Mouse (Mus musculus) adrenal gland, adult 8-10 months (tissue): ENCODE measurements around the gene Mpped1. TPM values are rescaled to one million over a fixed set of nuclear protein-coding genes. Genes with fewer than 3 reads are reported as not detected.

ENCODE experiments used
- DNase-seq: peaks from one replicate; pipeline ENCODE4 v3.0.0; 2022
- total RNA-seq, 4 experiments: library from RNA; stranded (reverse); gene quantifications; 2 replicates each; pipeline ENCODE4 v1.2.4; 2022

The Mpped1 gene
- under 1 TPM in 2 of 4 experiments, not detected in 2; 0.17 to 0.40 TPM for total RNA-seq

DNA sequence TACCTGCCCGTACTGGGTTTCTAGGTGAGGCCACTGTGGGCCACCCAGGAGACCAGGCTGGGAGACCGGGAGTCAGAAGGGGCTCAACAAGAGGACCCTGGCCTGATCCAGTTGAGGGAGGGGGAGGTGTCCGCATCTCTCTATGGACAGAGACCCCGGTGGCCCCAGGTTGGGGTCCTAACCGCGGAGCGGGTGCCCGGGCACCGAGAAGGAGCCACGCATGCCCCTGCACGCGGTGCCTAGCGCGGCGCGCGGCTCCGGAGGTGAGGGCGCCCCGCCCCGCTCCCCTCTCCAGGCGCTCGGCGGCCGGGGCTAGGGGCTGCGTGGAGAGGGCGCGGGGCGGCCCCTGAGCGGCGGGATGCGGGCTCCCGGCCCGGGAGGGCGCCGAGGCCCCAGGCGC, at the start of gene Mpped1:
Gene Mpped1, plus strand, starts transcription at position 81 of the 400 bp plus-strand sequence.
- DNase-seq, result no peak

DNA sequence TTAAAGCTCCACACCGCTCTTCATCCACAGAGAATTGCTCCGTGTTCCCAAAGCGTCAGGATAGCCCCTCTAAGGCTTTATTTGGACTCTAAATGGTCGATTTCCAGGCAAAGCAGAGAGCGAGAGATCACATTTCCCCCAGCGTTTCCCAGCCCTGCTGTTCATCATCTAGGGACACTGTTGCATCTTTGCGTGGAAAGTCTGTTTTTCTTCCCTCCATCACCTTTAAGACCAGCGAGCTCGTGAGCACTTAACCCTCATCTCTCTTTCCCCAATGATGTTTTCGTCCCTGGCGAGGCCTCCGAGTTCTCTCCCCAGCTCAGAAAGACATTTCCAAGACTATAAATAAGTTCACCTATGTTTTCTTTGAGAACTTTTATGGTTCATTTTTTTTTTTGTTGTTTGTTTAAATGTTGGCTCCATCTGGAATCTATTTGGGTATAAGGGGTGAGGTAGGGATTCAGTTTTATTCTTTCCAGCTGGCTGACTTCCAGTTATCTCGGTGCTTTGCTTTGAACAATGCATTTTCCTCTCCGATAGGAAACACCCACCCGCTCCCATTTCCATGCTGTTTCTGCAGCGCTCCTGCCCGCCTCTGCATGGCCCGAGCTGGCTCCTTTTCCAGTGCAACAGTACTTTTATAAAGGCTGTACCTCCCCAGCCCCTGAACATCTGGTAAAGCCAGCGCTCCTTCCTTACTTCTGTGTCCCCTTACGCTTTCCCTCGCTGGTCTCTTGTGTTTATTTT, 38.4 kb upstream of the Mpped1 start:
- DNase-seq, result no peak

DNA sequence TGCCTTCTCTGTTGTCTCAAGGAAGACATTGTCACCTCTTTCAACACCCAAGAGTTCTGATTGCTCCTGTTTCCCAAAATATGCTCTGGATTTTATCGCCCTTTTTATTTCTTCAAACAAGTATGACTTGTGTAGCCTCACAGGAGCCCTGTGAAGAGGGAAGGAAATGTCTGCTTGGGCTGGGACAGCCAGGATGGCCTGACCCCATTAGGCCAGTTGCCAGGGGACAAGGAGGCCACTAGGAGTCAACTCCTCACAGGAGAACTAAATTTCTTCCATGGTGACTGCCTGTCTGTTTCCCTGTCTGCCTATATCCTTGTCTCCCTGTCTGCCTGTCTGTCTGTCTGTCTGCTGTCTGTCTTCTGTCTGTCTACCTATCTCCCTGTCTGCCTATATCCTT, 37.2 kb upstream of the Mpped1 start:
- no peak for DNase-seq

DNA sequence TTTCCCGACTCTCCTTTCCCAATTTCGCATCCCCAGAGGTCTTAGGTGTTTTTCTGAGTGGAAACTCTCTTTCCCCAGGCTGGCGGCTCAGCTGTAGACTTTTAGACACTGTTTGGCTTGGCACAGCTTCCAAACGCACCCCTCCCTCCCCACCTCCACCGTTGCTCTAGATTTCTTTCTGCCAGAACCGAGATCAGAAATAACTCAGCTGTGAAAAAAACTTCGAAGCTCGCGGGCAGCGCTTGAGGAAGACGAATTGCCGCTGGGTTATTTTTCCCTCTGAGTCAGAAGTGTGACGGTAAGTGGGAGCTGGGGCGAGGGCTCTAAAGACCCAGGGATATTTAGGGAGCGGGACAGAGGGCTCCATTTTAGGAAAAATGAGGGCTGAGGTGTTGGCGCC, 33.0 kb upstream of the Mpped1 start:
- DNase-seq, result no peak

DNA sequence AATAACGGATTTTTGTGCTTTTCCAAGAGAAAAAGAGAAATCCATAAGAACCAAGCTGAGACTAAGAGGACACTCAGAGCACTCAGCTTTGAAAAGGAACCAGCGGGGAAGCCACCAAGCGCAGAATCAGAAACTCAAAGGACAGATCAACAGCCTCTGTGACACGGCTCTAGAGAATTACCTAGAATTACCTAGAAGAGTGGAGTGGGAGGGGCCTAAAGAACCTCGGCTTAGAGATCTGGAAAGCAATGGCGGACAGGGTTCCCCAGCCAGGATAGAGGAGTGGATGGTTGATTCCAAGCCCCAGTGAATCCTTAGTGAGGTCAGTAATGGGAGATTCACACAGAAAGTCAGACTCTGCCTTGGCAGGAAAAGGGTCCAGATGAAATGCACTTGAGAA, 30.3 kb upstream of the Mpped1 start:
- DNase-seq, result no peak

DNA sequence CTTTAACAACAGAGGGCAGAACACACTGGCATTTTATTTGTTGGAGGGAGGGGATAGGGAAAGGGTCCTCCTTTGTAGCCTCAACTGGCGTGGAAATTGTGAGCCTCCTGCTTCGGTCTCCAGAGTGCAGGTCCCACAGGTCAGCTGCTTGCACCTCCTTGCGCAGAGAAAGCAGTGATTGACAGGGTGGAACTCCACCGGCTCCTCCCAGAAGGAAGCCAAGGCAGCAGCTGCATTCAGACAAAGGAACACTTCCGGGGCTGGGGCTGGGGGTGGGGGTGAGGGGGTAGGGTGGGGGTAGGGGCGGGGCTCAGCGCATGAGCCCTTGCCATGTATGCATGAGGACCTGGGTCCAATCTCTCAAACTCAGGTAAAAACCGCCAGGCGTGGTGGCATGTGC, 29.8 kb upstream of the Mpped1 start:
- no peak for DNase-seq

DNA sequence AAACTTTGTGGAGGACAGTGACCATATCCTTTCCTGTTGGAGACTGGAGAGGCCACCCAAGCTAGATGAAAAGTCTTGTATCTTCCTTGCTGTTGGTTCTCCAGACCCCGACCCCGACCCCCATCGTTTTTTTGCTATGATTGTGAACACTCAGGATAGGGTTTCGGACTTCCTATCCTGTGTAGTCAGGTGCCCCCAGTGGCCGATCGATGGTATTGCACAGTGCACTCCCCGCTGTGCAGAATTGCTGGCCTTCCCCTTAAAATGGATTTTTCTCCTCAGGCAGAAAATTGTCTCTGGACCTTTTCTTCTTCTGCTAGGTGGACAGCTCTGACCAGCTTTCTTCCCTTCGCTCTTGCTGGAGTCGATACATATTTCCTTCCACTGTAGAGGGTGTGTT, 22.5 kb upstream of the Mpped1 start:
- no peak for DNase-seq

DNA sequence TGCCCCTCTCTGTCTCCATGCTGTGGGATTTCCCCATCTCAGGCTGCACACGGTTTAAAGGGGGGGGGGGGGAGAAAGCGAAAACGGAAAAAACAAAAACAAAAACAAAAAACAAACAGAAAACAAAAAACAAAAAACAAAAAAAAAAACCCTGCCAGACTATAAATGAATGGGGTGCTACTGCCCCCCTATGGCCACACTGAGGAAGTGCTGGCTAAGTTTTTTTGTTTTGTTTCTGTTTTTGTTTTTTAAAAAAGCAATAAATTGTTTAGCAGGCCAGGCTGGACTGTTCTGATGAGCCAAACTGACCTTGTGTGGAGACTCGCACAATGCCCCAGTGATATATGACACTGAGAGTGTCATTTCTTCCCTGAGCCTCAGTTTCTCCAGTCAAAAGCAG, 20.3 kb upstream of the Mpped1 start:
- no peak for DNase-seq

DNA sequence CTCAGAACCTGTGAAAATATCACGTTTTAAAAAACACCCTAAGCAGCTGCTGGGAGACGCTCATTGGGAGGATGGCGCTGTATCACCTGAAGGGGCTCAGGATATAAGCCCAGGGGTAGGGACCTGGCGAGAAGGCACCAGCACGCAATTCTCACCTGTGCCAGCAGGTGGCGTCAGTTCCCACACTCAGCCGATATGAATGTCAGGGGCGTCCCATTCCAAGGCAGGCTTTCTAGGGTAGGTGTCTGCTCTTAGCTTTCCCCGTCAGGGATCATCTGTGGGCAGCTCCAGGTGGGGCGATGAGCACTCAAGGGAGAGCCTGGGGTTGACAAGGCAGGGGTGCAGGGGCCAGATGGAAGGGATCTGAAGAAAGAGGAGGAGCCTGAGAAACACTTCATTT, 18.6 kb upstream of the Mpped1 start:
- peak; percentile 13 for DNase-seq

DNA sequence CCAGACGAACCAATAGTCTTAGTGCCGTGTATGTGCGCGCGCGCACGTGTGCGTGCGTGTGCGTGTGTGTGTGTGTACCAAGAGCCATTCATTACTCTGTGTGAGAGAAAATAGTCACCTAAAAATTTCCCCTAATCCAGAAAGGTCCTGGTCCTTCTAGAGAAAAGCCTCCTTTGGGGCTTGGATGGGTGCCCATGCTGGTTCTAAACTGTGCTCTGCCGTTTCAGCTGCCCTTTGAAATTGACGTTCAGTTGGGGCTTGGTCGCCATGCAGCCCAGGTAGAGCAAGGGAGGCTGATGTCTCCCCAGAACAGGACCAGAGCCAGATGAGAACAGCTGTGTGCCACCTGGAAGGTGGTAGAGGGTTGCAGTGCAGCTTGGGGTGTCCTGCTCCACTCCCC, 17.8 kb upstream of the Mpped1 start:
- DNase-seq, result no peak

DNA sequence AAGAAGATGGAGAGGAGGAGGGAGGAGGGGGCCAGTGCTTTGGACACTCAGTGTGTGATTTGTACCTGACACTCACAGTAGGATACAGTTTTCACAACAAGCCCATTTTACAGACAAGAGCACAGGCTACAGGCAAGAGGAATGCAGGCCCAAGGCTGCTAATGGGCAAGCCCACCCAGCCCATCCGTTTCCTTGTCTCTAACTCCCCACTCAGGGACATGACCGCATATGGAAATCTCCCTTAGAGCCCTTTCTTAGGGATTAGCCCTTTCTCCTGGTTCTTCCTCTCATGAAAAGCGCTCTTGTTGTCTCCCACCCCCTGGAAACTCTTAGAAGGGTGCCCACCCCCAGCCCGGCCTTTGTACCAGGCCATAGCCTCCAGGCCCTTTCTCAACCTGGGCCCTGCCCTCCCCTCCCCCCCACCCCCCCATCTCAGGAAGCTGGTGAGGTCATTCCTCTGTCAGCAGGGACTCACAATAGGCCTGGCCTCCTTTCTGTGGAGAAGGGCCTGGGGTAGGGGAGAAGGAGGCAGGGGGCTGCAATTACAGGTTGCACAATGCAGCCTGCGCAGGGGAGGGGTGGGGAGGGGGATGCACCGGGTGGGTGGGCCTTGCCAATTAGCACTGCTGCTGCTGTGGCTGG, 13.8 kb upstream of the Mpped1 start:
- no peak for DNase-seq

DNA sequence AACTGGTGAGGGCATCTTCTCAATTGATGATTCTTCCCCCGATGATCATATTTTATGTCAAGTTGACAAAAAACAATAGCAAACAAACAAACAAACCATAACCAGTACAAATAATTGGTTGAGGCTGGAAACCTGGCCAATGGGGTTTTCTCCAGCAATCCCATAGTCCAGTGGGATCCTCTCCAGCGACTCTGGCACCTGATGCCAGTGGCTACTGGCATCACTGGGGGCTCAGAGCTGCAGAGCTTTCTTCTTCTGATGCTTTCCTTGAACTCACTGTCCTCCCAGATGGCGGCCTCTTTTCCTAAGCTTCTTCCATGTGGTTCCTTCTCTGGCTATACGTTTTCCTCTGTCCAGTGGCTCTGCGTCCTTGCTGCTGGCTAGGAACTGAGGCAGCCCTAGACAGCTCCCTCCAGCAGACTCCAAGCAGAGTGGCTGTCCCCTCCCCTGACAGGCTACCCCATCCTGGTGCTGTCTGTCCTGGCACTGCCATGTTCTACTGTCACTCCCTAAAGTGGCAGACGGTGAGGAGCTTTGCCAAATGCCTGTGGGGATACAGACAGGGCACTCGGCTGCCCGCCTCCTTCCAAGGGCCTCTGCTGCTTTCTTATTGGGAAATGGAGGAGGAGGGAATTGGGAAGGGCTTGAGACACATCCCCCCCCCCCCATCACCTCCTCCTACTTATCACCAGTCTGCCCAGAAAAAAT, 7.8 kb upstream of the Mpped1 start:
- DNase-seq, result no peak

DNA sequence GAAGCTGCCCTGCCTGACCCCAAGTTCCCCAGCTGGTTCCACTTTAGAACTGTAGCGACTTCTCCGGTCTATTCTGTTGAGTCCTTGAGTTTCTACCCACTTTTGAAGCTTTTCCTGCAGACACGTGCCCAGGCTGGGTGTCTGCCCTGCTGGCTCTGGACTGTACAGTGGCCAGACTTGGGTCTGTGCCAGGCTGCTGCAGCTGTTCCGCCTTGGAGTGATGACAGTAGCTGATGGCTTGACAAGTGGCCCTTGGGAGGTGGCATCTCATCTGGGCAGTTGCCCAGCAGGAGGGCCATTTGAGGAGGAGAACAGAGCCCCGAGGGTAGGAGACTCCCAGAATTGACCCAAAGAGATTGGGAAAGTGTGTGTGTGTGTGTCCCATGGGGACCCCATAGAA, 6.8 kb upstream of the Mpped1 start:
- DNase-seq, result peak; percentile 10

DNA sequence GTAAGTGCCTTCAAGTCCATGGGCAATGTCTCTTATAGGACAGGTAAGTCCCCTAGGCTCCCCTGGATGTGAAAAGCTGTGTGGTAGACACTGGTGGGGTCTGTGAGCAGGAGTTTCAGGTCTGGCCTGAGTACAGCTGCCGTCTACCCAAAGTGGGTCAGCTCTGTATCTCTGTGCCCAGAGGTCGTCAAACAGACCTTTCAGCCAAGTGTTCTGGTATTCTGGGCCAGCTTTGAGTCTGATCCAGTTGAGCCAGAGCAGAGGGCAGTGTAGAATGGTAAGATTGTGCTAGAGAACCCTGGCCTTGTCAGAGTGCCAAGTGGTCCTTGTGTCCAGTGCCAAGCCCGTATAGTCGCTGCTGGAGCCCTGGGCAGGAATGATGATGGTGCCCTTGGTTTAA, 6.3 kb upstream of the Mpped1 start:
- no peak for DNase-seq

DNA sequence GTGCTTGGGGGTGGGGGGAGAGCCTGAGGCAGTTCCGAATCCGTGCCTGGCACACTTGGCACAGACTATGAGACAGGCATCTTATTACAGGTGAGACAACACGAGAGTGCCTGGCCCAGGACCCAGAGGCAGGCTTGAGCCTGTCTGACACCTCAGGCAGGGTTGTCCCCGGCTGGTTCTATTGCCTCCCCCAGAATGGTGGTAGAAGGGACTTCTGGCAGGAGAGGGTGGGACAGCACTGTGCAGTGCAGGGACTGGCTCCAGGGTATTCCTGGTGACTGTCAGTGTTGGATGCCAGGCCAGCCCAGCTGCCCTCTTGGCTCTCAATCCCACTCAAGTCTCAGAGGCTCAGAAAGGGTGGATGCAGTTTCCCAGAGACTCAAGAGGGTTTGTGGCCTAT, 4.3 kb upstream of the Mpped1 start:
- DNase-seq, result no peak

DNA sequence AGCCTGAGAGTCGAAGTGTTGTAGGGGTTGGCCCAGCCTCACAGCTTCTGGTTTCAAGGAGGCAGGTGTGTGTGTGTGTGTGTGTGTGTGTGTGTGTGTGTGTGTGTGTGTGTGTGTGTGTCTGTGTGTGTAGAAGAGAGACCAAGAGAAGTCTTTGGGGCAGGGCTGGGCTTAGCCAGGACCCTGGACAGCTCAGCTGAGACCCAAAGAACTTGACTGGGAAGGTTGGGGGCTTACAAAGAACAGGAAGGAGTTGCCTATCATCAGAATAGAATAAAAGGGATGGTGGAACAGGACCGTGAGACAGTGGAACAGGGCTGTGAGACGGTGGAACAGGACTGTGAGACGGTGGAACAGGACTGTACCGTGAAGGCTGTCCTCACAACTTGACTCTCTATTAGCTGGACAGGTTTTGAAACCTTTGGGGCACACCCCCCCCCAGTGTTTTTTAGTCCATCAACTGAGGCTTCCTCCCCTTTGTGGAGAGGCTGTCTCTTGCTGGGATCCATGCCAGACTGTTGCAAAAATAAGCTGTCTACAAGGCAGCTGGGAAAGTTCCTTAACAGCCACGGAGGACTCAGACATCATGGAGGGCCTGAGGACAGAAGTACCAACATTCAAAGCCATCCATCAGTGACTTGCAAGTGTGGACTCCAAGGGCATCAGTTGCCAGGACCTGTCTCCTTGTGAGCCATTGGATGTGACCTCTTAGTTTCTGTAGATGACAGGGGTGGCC, 2.8 kb upstream of the Mpped1 start:
- no peak for DNase-seq

DNA sequence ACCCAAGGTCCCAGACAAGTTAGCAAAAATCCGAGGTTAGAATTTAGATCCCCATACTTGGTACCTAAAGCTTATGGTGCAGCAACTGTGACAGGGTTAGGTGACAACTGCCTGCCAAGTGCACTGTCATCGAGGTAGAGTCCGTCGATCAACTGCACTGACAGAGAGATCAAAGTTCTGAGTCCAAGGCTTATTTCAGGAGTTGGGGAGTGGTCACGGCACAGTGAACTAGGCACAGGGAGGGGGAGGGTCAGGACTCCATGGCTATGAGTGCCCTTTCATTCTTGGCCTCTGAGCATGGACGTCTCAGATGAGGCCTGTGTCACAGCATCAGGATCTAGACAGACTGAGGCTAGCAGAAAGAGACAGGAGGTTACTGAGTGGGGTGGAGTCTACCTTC, 1.8 kb upstream of the Mpped1 start:
- DNase-seq, result no peak

DNA sequence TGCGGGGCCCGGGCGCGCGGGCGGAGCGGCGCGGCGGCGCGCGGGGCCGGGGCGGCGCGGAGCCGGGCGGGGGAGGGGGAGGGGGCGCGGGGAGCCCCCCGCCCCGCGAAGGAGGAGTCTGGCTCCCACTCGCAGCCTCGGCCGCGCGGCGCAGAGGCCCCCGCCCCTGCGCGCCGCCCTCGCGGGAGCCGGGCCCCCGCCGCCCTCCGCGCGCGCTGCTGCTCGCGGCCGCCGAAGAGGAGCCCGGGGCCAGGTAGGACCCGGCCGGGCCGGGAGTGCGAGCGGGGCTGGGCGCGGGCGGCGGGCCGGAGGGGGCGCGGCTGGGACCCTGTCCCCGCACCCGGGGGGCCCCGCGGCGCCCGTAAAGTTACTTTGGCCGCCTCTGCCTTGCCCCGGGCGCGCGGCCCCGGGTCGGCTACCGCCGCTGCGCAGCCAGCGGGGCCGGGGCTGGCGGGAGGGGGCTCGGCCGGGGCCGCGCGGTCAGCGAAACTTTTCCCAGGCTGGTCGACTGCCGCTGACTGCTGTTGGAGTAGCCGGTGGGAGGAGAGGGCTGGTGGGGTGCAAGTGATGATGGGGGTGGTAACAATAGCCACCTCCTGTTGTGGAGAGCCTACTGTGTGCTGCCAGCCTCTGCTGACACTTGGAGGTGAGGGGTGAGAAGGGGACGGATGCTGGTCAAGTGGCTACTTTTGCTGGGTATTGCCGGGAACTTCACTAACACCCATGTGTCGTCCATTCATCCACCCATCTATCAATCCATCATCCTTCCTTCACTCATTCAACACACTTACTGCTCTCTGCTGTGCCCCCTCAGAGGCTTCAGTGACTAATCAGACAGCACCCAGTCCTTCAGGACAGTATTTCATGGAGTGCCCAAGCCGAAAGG, 831 bp downstream of the Mpped1 start:
- no peak for DNase-seq

DNA sequence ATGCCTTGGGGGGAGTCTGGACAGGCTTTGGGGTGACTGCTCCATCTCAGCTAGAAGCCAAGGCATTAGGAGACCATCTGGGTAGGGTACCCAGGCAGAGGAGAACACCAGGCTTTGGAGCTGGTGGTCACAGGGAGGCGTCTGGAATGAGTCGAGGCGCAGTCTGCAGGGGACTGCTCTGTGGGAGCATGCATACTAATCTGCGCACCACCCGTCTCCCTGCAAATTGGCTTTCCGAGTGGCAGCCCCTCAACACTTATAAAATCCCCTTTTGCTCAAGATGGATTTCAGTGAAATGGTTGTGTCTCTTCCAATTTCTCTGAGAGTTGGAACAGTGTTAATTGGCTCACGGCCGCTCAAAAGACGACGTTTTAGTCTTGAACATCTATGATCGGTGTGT, 2.0 kb downstream of the Mpped1 start:
- DNase-seq, result no peak

DNA sequence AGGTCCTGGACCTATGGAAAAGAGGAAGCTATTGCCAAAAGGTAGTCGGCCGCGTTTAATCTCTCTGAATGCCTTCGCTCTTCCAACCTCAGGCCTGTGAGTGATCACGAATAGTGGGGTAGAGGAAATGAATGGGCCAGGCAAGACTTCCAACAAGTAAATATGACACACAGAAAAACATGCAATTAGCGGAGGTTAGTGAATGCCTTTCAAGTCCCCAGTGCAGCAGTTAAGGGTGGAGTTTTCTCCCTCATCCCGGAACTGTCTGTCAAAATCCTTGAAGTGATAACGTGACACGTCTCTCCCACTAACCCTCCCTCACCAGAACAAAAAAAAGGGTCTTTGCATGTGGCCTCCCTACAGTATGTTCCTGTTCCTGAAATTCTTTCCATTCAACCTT, 3.0 kb downstream of the Mpped1 start:
- DNase-seq, result no peak

DNA sequence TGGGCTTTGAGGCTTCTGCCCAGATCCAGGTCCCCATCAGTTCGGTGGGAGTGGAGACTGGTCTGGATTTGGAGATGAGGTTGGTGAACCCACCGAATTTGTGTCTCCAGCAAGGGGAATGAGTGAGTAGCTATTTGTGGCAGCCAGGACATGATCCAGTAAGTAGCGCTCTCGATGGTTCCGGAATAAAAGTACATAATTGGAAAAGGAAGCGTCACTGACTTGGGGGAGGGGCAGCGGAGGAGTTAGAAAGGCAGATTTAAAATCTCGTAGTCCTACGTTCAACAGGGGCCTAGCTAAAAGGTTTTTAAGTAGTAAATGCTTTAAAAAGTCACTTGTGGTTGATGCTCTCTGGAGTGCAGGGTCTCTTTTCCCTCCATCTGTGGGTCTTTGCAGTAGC, 5.5 kb downstream of the Mpped1 start:
- DNase-seq, result no peak

DNA sequence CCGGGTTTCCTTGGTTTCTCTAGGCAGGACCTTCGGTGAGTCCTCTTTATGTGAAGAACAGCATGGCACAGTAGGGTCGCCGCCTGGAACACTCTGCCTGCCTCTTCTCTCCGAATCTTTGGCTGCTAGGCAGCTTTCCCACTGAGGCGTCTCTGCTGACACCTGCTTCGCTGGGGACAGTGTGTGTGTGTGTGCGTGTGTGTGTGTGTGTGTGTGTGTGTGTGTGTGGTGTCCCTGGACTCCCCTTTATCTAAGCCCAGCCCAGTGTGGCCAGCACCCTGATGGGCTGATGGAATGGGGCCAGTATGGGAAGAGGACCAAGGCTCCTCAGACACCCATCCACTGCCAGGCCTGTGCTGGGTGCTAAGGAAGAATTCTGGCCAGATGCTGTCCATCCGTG, 9.8 kb downstream of the Mpped1 start:
- no peak for DNase-seq
